Mouse (Mus musculus) limb, embryonic 14.5 days (tissue): Measurements from ENCODE around the gene Tbx2. TPM values are rescaled to one million over a fixed set of nuclear protein-coding genes. Genes with fewer than 3 reads are reported as not detected.

Experiments
- ATAC-seq: fragments of 200-750 bp; cut with Nextera tagmentation; 2 replicates; pipeline ENCODE4 v1.8.0; 2017; ENCODE audit warnings: low read depth, moderate number of reproducible peaks, moderate TSS enrichment; ENCODE audit not compliant: low FRiP score
- DNase-seq: peaks from one replicate; pipeline ENCODE4 v3.0.0-alpha.2; 2015; ENCODE audit warnings: low spot score
- H3K27ac ChIP-seq: fragments of 300-500 bp; sonication (generic); replicated peaks from 2 replicates; pipeline ENCODE4 v1.5.1; 2014; ENCODE audit warnings: low read depth, mild to moderate bottlenecking, low read length, moderate library complexity, mixed read lengths
- H3K27me3 ChIP-seq: fragments of 300-500 bp; sonication (generic); 2 replicates; pipeline ENCODE4 v1.6.1; 2014; ENCODE audit warnings: low read length, mixed read lengths; ENCODE audit not compliant: control insufficient read depth, insufficient read depth
- H3K36me3 ChIP-seq: fragments of 300-500 bp; sonication (generic); 2 replicates; pipeline ENCODE4 v1.6.1; 2014; ENCODE audit warnings: mild to moderate bottlenecking, low read length, moderate library complexity, mixed read lengths; ENCODE audit not compliant: control insufficient read depth, insufficient read depth
- H3K4me1 ChIP-seq: fragments of 300-500 bp; sonication (generic); 2 replicates; pipeline ENCODE4 v1.6.1; 2014; ENCODE audit warnings: antibody characterized with exemption, low read length, mixed read lengths; ENCODE audit not compliant: control insufficient read depth, insufficient read depth
- H3K4me2 ChIP-seq: fragments of 300-500 bp; sonication (generic); replicated peaks from 2 replicates; pipeline ENCODE4 v1.6.1; 2014; ENCODE audit warnings: low read depth, mild to moderate bottlenecking, low read length, moderate library complexity; ENCODE audit not compliant: severe bottlenecking
- H3K4me3 ChIP-seq: fragments of 300-500 bp; sonication (generic); replicated peaks from 2 replicates; pipeline ENCODE4 v1.5.1; 2014; ENCODE audit warnings: low read length
- H3K9ac ChIP-seq: fragments of 300-500 bp; sonication (generic); 2 replicates; pipeline ENCODE4 v1.6.1; 2014; ENCODE audit warnings: mild to moderate bottlenecking, low read depth, low read length, moderate library complexity; ENCODE audit not compliant: severe bottlenecking
- H3K9me3 ChIP-seq: fragments of 300-500 bp; sonication (generic); 2 replicates; pipeline ENCODE4 v1.6.1; 2016; ENCODE audit warnings: low read length; ENCODE audit not compliant: control insufficient read depth
- POLR2A ChIP-seq: fragments of 200-500 bp; IDR thresholded peaks from 2 replicates; pipeline ENCODE4 v1.8.0; 2012; ENCODE audit warnings: inconsistent platforms, mild to moderate bottlenecking, moderate library complexity, borderline replicate concordance; ENCODE audit not compliant: insufficient read depth, insufficient read length; ENCODE audit errors: extremely low read depth
- WGBS: fragments of 180-500 bp; shearing (Covaris S2); extraction: QIAGEN DNeasy Blood & Tissue Kit; methylation state at CpG from one replicate; pipeline ENCODE4 v1.1.7; 2014; 5-methylcytosine and 5-hydroxymethylcytosine counted together
- polyA plus RNA-seq, 2 experiments: library from polyadenylated mRNA; depleted of rRNA in 1 of 2; stranded (reverse) in 1 of 2; unstranded in 1 of 2; fragments of >200 nt; fragmentation: Nextera tagmentation in 1 of 2; extraction: Ambion mirVana in 1 of 2; gene quantifications; 2 replicates each; pipeline versions ENCODE4 v1.2.1 to v1.2.3; 2012 to 2014

The Tbx2 gene
- polyA plus RNA-seq, 2 experiments: 6.5 to 31.7 TPM

DNA sequence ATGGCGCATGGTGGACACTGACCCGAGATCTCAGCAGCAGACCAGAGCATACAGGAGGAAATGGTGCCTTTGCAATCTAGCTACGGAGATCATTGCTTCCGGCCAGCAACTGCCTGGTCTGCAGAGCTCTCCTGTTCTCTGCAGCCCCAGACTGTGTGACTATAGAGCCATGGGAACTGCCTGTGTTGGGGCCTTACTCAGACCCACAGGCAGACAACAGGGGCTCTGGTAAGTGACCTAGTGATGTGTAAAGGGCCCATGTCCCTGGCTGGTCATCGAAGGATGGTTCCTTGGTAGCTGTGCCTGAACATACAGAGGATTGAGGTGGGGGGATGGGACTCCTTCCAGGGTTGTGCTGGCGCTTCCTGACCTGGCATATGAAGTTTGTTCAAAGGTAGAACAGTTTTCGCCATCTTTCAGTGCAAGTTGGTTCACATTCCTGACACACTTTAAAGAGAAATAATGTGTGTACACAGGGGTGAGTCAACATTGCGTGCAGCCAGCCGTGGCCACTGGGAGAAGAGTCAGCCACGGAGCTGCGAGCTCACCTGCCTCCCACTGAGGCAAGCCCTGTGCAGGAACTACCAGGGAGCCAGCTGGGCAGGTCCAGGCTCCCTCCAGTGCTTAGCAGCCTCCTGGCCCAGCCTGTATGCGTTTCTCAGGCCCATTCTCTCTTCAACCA lies 39.7 kb upstream of the Tbx2 start:
- DNase-seq: no peak
- Histone ChIP-seq H3K36me3 (no peaks in the 10 kb centered on the region), H3K4me3 (no peak overlapping the region), H3K9me3 (no peaks in the 10 kb centered on the region), H3K27ac (no peak overlapping the region), H3K9ac (no peak overlapping the region), H3K27me3 (0 out of 2 replicates have a peak, but pooled peaks cover under 1% of the 10 kb centered on the region), H3K4me2 (no peak overlapping the region), H3K4me1 (peaks cover 20% of the 10 kb centered on the region)
- TF ChIP-seq POLR2A: no peak
- 51% methylated on average over 12 of the region's 12 CpGs for WGBS
- no peak for ATAC-seq

DNA sequence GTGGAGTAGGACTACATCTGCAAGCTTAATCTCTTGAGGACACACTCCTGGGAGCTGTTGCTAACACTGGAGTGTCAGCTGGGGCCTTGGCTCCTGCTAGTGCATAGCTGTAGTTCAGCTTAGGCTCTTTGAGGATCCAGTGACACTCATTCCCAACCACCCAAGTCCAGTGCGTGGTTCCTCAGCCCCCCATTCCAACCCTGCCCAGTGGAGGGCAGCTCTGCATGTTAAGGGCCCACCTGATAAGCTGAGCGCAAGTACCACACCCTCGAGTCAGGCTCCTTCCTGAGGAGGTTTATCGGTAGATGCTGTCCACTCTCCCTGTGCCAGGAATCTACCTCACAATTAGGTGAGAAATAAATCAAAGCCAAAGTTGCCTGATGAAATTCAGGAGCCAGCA lies 32.9 kb upstream of the Tbx2 start:
- 45% methylated on average over 4 of the region's 4 CpGs for whole genome bisulfite sequencing
- Histone ChIP-seq H3K4me2 (no peak overlapping the region), H3K4me3 (no peak overlapping the region), H3K9ac (no peak overlapping the region), H3K4me1 (peaks cover 9% of the 10 kb centered on the region; the same call in 1 of the 2 replicates), H3K9me3 (no peaks in the 10 kb centered on the region), H3K36me3 (no peaks in the 10 kb centered on the region), H3K27me3 (peaks cover 13% of the 10 kb centered on the region; the same call in 1 of the 2 replicates), H3K27ac (no peak overlapping the region)
- no peak for TF ChIP-seq POLR2A
- DNase-seq (no peak), ATAC-seq (no peak)

DNA sequence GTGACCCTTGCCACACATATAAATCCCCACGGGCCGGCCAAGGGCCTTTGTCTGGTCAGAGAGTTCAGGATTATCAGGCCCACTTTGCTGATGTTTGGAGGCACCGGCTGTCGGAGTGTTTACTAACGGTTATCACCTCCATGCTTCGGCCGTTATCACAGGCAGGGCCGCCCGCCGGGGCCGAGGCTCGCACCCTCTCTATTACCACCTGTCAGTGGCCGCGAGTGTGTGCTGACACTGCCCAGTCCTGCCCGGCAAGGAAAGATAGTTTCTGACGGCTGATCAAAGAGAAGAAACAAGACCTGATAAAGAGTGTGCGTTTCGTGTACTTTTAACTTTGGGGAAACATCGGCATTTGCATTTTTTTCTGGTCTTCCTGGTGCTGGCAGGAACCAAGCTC lies 32.5 kb upstream of the Tbx2 start:
- peaks cover 9% of the 10 kb centered on the region; the same call in 1 of the 2 replicates for H3K4me1 ChIP-seq
- no peak overlapping the region for H3K27ac ChIP-seq
- no peak overlapping the region for H3K4me2 ChIP-seq
- H3K36me3 ChIP-seq: no peaks in the 10 kb centered on the region
- H3K4me3 ChIP-seq: no peak overlapping the region
- WGBS: 15% methylated on average over 19 of the region's 19 CpGs
- no peak for DNase-seq
- H3K9me3 ChIP-seq: no peaks in the 10 kb centered on the region
- no peak for TF ChIP-seq POLR2A
- peaks cover 13% of the 10 kb centered on the region; the same call in 1 of the 2 replicates for H3K27me3 ChIP-seq
- ATAC-seq: no peak
- H3K9ac ChIP-seq: no peak overlapping the region

DNA sequence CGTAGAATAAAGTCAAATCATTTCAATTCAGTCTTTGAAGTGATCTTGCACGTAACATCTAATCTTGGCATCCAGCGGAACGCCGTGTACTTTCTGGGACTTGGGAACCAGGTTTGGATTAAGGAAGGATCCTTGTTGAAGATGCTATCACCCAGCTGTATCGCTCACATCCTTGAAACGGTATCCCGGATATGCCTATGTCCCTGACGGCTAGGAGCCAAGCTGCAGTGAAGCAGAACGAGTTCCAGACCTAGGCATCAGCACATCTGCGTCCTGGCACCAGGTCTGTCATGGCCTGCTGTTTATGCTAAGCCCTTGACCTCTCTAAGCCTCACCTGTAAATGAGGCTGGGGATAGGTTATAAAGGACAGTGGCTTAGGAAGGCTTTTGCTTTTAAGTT lies 32.0 kb upstream of the Tbx2 start:
- no peak for TF ChIP-seq POLR2A
- no peak for ATAC-seq
- Histone ChIP-seq H3K4me2 (no peak overlapping the region), H3K4me3 (no peak overlapping the region), H3K36me3 (no peaks in the 10 kb centered on the region), H3K9me3 (no peaks in the 10 kb centered on the region), H3K4me1 (peaks cover 9% of the 10 kb centered on the region; the same call in 1 of the 2 replicates), H3K9ac (no peak overlapping the region), H3K27me3 (peaks cover 13% of the 10 kb centered on the region; the same call in 1 of the 2 replicates), H3K27ac (no peak overlapping the region)
- 43% methylated on average over 11 of the region's 11 CpGs for WGBS
- no peak for DNase-seq

DNA sequence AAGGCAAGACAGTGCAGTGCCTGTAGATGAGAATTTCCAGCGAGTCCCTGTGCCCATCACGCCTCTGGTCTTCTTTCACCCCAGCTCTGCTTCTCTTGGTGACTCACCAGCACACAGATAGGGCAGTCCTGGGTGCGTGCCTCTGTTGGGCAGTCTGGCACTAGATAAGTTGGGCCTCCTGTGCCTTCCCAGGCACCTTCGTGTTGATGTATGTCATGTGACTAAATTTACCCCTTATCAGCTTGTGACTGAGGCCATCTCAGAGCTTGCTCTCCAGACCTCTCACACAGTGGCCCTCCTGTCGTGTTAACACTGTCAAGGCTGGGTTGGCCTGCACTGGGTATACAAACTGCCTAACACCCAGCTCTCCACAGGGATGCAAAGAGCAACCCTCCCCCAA lies 28.3 kb upstream of the Tbx2 start:
- no peaks in the 10 kb centered on the region for H3K9me3 ChIP-seq
- DNase-seq: no peak
- no peak overlapping the region for H3K27ac ChIP-seq
- peaks cover 9% of the 10 kb centered on the region; the same call in 1 of the 2 replicates for H3K4me1 ChIP-seq
- WGBS: 82% methylated on average over 5 of the region's 5 CpGs
- TF ChIP-seq POLR2A: no peak
- peaks cover 9% of the 10 kb centered on the region; the same call in 1 of the 2 replicates for H3K27me3 ChIP-seq
- H3K36me3 ChIP-seq: no peaks in the 10 kb centered on the region
- H3K9ac ChIP-seq: no peak overlapping the region
- no peak overlapping the region for H3K4me3 ChIP-seq
- H3K4me2 ChIP-seq: no peak overlapping the region
- ATAC-seq: no peak
